Mouse (Mus musculus) spleen, adult 2 months (tissue): ENCODE measurements around the gene Kat2a. TPM values are rescaled to one million over a fixed set of nuclear protein-coding genes. Genes with fewer than 3 reads are reported as not detected.

Experiments used
- DNase-seq, 2 experiments: peaks; one replicate each; pipeline versions ENCODE4 v3.0.0 to v3.0.0-alpha.2; 2012 to 2021; ENCODE audit warnings: low spot score in 2 of 2, low read depth in 1 of 2
- H3K27ac ChIP-seq: fragments of 200-500 bp; 2 replicates; pipeline ENCODE4 v1.5.1; 2012; ENCODE audit warnings: low read length, inconsistent platforms; ENCODE audit not compliant: insufficient read depth
- H3K27me3 ChIP-seq: fragments of 200-500 bp; 2 replicates; pipeline ENCODE4 v1.6.1; 2012; ENCODE audit warnings: mild to moderate bottlenecking, moderate library complexity, low read length, inconsistent platforms; ENCODE audit not compliant: control insufficient read depth, insufficient read depth
- H3K36me3 ChIP-seq: fragments of 200-500 bp; 2 replicates; pipeline ENCODE4 v1.6.1; 2012; ENCODE audit warnings: mild to moderate bottlenecking, low read length, inconsistent platforms; ENCODE audit not compliant: control insufficient read depth, insufficient read depth
- H3K4me1 ChIP-seq: fragments of 200-500 bp; 2 replicates; pipeline ENCODE4 v1.6.1; 2011; ENCODE audit warnings: inconsistent platforms; ENCODE audit not compliant: control insufficient read depth, insufficient read depth, insufficient read length
- H3K4me3 ChIP-seq: fragments of 200-500 bp; 2 replicates; pipeline ENCODE4 v1.5.1; 2011; ENCODE audit warnings: mild to moderate bottlenecking, inconsistent platforms; ENCODE audit not compliant: insufficient read depth, insufficient read length; ENCODE audit errors: extremely low read depth
- CTCF ChIP-seq: fragments of 200-500 bp; IDR thresholded peaks from 2 replicates; pipeline ENCODE4 v1.5.1; 2011; ENCODE audit warnings: mild to moderate bottlenecking, inconsistent platforms; ENCODE audit not compliant: insufficient read depth, insufficient read length, insufficient replicate concordance; ENCODE audit errors: extremely low read depth
- POLR2A ChIP-seq: fragments of 200-500 bp; IDR thresholded peaks from 2 replicates; pipeline ENCODE4 v1.6.1; 2011; ENCODE audit warnings: low read depth, low read length, inconsistent platforms
- WGBS: fragments of 180-500 bp; shearing (Covaris S2); methylation state at CpG from one replicate; pipeline ENCODE4 v1.1.7; 2018; 5-methylcytosine and 5-hydroxymethylcytosine counted together
- polyA plus RNA-seq: library from polyadenylated mRNA; depleted of rRNA; stranded (reverse); fragments of >200 nt; gene quantifications from 2 replicates; pipeline ENCODE4 v1.2.3, GENCODE M21; 2012

The Kat2a gene
- polyA plus RNA-seq, 1 experiment: 31.1 TPM

DNA sequence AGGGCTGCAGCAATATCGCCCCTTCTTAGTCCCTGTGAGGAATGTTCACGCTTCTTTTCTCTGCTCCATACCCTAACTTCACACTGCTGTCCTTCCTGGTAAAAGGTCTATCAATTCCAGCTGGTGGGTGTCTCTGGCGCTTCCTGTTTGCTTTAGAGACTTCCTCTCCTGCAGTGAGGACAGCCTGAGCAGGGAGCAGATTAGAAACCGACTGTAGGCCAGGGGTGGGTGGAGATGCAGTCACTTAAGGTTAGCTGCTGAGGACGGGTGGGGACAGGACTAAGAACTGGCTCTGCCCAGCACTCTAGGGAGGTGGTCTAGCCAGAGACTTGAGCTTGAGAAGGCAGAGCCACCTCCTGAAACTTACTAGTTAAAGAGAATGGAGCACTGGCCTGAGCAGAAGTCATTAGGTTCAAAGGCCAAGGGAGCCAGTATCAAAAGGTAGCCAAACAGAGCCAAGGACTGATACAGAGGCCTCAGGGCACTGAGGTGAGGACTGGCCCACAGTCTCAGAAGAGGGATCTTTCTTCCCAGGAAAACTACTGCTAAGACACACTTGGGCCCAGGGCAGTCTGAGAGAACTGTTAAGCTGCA, 12.8 kb upstream of the Kat2a start:
- DNase-seq: no peak
- Histone ChIP-seq H3K27ac (peak overlapping the region; percentile 12; the same call in 1 of the 2 replicates), H3K4me1 (peaks cover 32% of the 10 kb centered on the region), H3K27me3 (no peaks in the 10 kb centered on the region), H3K4me3 (no peak overlapping the region), H3K36me3 (peaks cover 9% of the 10 kb centered on the region)
- no peak for TF ChIP-seq CTCF
- no peak for TF ChIP-seq POLR2A
- 27% methylated on average over 5 of the region's 5 CpGs for WGBS

DNA sequence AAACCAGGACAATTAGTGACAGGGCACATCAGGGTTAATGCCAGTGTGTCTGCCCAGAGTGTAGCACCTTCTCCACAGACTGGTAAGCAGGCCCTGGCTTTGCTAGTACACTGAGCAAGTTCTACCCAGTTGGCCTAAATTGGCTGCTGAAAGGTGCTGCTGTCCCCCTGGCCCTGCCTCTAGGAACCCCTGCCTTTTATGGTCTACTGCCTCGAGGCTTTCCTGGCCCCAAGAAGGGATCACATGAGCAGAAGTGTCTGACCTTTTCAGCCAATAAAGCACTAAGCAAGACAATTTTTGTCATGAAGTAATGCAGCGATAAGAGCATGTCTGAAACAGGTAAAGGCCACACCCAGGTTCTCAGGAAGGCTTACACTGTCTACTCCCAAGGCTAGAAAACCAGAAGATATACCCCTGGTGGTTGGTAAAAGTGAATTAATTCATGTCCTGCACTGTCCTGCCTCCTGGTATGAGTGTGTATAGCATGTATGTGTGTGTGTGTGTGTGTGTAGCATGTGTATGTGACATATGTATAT, 10.3 kb upstream of the Kat2a start:
- no peak for TF ChIP-seq POLR2A
- no peak for TF ChIP-seq CTCF
- no peak for DNase-seq
- 38% methylated on average over 2 of the region's 2 CpGs for WGBS
- H3K4me3 ChIP-seq: no peak overlapping the region
- H3K27me3 ChIP-seq: no peaks in the 10 kb centered on the region
- peaks cover 21% of the 10 kb centered on the region for H3K36me3 ChIP-seq
- H3K27ac ChIP-seq: peak overlapping the region; percentile 33; the same call in 1 of the 2 replicates
- peaks cover 30% of the 10 kb centered on the region for H3K4me1 ChIP-seq

DNA sequence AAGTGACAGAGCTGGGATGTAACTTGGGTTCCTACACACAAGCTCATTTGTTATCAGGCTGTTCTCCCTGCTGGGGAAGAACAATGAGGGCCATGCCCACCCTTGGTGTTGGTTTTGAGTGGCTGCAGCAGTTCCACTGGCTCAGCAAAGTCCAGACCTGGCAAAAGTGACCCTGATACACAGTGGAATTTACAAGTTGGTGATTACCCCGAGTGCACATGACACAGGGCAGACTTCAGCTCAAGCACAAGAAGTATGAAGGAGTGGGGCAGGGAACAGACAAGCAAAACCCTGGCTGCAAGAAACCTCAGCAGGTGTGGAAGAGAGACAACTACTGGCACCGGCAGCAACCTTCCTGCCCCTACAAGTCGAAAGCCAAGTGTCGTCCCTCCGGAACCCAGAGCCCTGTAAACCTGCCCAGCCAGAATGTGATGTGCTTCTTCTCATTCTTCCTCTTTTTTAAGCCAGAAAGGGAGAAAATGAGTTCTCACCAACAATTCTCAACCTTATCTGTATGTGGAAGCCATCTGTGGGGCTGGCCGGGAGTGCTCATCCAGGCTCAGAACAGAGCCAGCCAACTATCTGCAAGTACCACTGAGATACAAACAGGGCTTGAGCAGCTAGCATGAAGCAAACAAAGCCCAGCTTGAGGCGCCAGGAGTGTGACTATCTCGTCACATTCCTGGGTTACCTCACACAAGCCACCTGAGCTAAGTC, 9.7 kb upstream of the Kat2a start:
- TF ChIP-seq POLR2A: no peak
- H3K27ac ChIP-seq: peak overlapping the region; percentile 33
- 32% methylated on average over 8 of the region's 8 CpGs for WGBS
- no peaks in the 10 kb centered on the region for H3K27me3 ChIP-seq
- peaks cover 30% of the 10 kb centered on the region for H3K4me1 ChIP-seq
- peaks cover 26% of the 10 kb centered on the region for H3K36me3 ChIP-seq
- H3K4me3 ChIP-seq: no peak overlapping the region
- DNase-seq: no peak

DNA sequence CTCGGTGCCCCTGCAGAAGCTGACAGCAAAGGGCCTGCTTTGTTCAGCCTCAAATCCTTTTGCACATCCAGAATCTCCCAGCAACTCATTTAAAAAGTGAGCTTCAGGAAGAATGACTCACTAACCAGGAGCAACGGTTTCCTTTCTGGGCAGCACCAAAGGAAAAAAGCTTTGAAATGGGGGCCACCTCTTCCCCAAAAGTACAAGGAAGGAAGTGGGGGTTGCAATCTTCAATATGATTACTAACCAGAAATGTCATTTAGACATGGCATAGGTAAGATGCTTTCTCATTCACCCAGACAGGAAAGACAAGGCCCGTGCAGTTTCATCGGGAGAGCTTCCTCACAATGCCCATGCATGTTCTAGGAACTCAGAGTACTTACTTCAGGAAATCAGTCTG, 9.0 kb upstream of the Kat2a start:
- Histone ChIP-seq H3K4me3 (no peak overlapping the region), H3K36me3 (peaks cover 29% of the 10 kb centered on the region), H3K27ac (peak overlapping the region; percentile 5), H3K4me1 (peaks cover 30% of the 10 kb centered on the region), H3K27me3 (no peaks in the 10 kb centered on the region)
- TF ChIP-seq POLR2A (no peak), CTCF (no peak)
- WGBS: 14% methylated on average over 4 of the region's 4 CpGs
- DNase-seq: no peak

DNA sequence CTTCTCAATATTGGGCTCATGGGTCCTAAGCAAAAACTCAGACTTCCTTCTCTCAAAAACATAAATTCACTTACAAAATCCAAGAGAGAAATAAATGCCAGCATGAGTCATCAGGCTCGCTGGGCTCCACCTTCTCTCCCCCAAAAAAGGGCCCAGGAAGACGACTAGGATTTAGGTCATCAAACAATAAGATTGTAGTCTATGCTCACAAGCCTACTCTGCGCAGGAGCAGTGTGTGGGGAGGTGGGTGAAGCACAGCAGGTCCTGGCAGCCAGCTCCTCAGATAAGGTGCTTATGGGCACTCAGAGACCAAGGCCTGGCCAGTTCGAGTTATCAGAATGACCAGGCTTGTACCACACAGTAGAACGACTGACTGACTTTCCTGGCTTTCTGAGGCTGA, 8.1 kb upstream of the Kat2a start:
- no peak overlapping the region; the same call in 1 of the 2 replicates for H3K27ac ChIP-seq
- peaks cover 38% of the 10 kb centered on the region for H3K36me3 ChIP-seq
- no peak for DNase-seq
- no peak overlapping the region for H3K4me3 ChIP-seq
- no peak for TF ChIP-seq POLR2A
- TF ChIP-seq CTCF: no peak
- WGBS: 55% methylated on average over 5 of the region's 5 CpGs
- H3K27me3 ChIP-seq: no peaks in the 10 kb centered on the region
- H3K4me1 ChIP-seq: peaks cover 26% of the 10 kb centered on the region

DNA sequence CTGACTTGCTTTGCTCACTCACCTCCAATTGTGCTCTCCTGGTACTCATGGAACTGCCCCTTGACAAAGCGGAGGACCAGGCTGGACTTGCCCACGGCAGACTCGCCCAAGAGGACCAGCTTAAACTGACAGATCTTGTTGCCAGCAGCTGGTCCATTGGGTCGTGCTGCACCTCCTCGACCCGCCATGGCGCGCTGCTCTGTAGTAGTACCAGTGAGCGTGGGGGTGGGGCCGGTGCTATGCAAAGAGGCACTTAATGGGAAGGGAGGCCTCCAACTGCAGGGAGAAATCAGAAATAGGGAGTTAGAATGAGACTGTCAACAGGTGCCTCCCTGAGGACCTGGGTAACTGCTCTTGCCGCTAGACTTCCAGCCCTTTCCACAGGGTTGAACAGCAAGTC, 7.6 kb upstream of the Kat2a start:
- 84% methylated on average over 11 of the region's 11 CpGs for WGBS
- Histone ChIP-seq H3K4me3 (no peak overlapping the region), H3K36me3 (peaks cover 39% of the 10 kb centered on the region), H3K4me1 (peaks cover 22% of the 10 kb centered on the region), H3K27ac (no peak overlapping the region), H3K27me3 (no peaks in the 10 kb centered on the region)
- DNase-seq: no peak
- TF ChIP-seq CTCF: no peak
- TF ChIP-seq POLR2A: no peak

DNA sequence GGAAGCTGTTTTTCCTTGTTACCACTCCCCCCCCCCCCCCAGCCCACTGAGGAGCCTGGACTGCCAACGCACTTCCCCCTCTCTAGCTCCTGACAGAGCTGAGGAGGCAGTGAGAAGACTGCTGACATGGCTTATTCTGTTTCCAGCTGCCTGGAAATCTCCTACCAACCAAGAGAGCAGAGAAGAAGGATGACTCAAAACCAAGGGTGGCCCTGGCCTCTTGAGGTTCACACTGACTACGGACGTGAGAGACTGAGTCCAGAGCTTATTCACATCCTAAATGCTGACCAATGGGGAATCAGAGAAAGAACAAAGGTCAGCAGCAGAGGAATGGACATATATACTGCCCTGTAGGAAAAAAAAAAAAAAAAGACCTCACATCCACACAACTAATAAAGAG, 7.0 kb upstream of the Kat2a start:
- DNase-seq: no peak
- Histone ChIP-seq H3K36me3 (peaks cover 39% of the 10 kb centered on the region), H3K4me3 (no peak overlapping the region), H3K27me3 (no peaks in the 10 kb centered on the region), H3K4me1 (peaks cover 20% of the 10 kb centered on the region), H3K27ac (no peak overlapping the region)
- 77% methylated on average over 3 of the region's 3 CpGs for WGBS
- TF ChIP-seq POLR2A (no peak), CTCF (no peak)
